Mouse (Mus musculus): Measurements from ENCODE around the gene Scn4b.
A peak's percentile ranks its signal among the peaks of the same experiment; 100 is the strongest.

DNA sequence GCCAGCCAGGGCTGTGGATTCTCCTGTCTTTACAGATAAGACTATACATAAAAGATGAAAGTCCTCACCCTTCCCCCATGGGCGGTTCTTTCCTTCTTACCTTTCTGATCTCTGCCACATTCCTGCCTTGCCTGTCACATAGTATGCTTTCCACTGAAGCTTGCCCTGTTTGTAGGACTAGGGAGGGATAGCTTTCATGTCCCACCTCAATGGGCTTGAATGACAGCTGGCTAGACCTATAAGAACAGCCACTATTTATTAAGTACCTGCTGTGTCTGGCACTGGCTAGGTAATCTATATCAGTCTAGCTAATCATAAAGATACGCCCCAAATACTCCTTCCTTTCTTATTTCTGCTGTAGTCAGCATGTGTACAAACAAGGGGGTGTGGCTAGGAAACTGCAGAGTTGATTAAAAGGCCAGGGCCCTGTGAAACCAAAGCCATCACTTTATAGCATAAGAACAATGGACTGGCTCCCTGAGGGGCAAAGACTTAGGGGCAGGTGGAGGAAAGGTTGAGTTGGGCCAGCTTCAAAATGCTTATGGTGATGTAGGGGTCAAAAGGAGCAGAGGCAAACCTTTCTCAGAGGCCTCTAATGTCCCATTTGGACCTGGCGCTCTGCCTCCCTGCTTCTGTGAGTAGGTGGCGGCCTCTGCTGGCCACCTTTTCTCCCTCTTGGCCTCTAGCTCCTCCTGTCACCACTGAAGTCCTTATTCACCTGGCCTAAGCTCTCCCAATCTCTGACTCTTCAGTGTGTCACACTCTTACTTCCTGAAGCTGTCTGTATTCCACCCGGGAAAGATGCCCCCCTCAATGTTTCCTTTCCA, 4.5 kb upstream of the Scn4b start:
- TF ChIP-seq POLR2A (IDR thresholded peaks at IDR 0.05; ENCODE audit: low read depth, low read length) = no peak
- TF ChIP-seq CTCF (IDR thresholded peaks at IDR 0.05; ENCODE audit: extremely low read depth, insufficient read depth, insufficient read length, insufficient replicate concordance) = peak; percentile 92

All from spleen, adult 2 months (tissue).